Mouse (Mus musculus) limb, embryonic 15.5 days (tissue): ENCODE results near the gene Atp6v0e. TPM values are rescaled to one million over a fixed set of nuclear protein-coding genes. Genes with fewer than 3 reads are reported as not detected.

Experiments
- ATAC-seq: fragments of 200-750 bp; cut with Nextera tagmentation; 2 replicates; pipeline ENCODE4 v1.8.0; 2017; ENCODE audit warnings: low read depth, moderate TSS enrichment; ENCODE audit not compliant: insufficient number of reproducible peaks, low FRiP score, low TSS enrichment
- H3K27ac ChIP-seq: fragments of 300-500 bp; sonication (generic); 2 replicates; pipeline ENCODE4 v1.5.1; 2015; ENCODE audit warnings: moderate library complexity, mild to moderate bottlenecking, inconsistent platforms
- H3K27me3 ChIP-seq: fragments of 300-500 bp; sonication (generic); 2 replicates; pipeline ENCODE4 v1.6.1; 2015; ENCODE audit warnings: inconsistent platforms
- H3K36me3 ChIP-seq: fragments of 300-500 bp; sonication (generic); 2 replicates; pipeline ENCODE4 v1.6.1; 2015; ENCODE audit warnings: inconsistent platforms
- H3K4me1 ChIP-seq: fragments of 300-500 bp; sonication (generic); 2 replicates; pipeline ENCODE4 v1.6.1; 2015; ENCODE audit warnings: inconsistent platforms
- H3K4me2 ChIP-seq: fragments of 300-500 bp; sonication (generic); 2 replicates; pipeline ENCODE4 v1.6.1; 2015; ENCODE audit warnings: mild to moderate bottlenecking, inconsistent platforms
- H3K4me3 ChIP-seq: fragments of 300-500 bp; sonication (generic); 2 replicates; pipeline ENCODE4 v1.5.1; 2015; ENCODE audit warnings: mild to moderate bottlenecking, inconsistent platforms
- H3K9ac ChIP-seq: fragments of 300-500 bp; sonication (generic); 2 replicates; pipeline ENCODE4 v1.6.1; 2015; ENCODE audit warnings: inconsistent platforms
- H3K9me3 ChIP-seq: fragments of 300-500 bp; sonication (generic); 2 replicates; pipeline ENCODE4 v1.6.1; 2016; ENCODE audit warnings: inconsistent platforms
- WGBS: fragments of 180-500 bp; shearing (Covaris S2); methylation state at CpG from one replicate; pipeline ENCODE4 v1.1.7; 2015; 5-methylcytosine and 5-hydroxymethylcytosine counted together
- polyA plus RNA-seq: library from polyadenylated mRNA; unstranded; fragments of >200 nt; fragmentation: Nextera tagmentation; extraction: Ambion mirVana; gene quantifications from 2 replicates; pipeline ENCODE4 v1.2.1, GENCODE M21; 2015

Gene Atp6v0e
- polyA plus RNA-seq, 1 experiment from 2014 or later, result 248 TPM

DNA sequence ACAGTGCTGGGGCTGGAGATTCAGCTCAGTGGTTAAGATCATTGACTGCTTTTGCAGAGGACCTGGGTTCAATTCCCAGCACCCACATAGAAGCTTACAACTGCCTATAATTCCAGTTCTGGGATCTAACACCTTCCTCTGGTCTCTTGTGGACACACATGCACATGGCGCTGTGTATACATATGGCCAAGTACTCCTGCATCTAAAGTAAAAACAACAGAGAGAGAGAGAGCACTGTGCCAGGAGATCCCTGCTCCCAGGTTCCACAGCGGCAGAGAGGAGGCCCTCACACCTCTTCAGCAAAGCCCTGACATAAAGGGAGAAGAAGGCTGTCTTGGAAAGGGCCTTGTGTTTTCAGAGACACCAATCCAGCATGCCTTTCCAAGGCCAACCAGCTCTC is 19.0 kb upstream of the Atp6v0e start:
- 100% methylated on average over 2 of the region's 2 CpGs for WGBS
- Histone ChIP-seq H3K4me3 (no peak overlapping the region), H3K9me3 (no peaks in the 10 kb centered on the region), H3K4me1 (peaks cover 4% of the 10 kb centered on the region; the same call in 1 of the 2 replicates), H3K27ac (no peak overlapping the region), H3K4me2 (no peak overlapping the region), H3K9ac (no peak overlapping the region), H3K27me3 (no peaks in the 10 kb centered on the region), H3K36me3 (peaks cover 85% of the 10 kb centered on the region)
- ATAC-seq, result no peak

DNA sequence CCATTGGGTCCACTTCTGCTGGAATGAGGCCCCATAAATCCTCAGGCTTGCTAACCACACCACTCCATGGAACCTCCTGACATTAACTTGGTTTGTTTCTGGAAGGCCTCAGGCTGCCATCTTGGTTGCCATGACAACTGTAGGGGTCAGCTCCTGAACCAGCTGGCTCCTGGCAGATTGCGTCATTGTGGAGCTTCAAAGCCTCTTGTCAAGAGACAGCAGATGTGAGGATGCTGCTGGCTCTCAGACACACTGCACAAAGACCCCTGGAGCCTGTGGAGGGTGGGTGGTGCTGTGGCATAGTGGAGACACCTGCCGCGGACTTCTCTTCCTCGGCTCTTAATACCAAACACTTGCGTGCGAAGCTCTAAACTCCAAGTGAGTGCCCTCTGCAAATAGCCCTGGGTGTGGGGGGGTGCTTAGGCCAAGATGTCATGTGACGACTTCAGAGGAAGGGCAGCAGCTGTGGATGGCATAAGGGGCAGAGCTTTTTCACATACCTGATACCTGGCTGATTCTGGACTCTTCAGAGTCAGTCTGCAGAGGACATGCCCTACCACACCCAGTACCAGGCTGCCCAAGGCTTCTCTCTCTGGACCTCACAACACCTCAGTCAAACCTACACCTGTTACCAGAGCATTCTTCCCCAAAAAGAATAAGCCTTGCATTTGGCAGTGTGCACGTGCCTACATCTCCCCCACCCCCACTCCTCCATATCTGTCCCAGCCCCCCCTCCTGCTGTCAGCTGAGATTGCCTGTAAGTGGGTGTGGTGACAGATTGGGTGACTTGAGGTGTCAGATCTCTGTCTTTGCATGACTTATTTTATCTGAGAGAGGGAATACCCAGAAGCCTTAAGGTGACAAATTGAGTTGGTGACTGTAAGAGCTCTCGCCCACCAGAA is 18.3 kb upstream of the Atp6v0e start:
- H3K27ac ChIP-seq, result no peak overlapping the region
- peak; percentile 40 for ATAC-seq

DNA sequence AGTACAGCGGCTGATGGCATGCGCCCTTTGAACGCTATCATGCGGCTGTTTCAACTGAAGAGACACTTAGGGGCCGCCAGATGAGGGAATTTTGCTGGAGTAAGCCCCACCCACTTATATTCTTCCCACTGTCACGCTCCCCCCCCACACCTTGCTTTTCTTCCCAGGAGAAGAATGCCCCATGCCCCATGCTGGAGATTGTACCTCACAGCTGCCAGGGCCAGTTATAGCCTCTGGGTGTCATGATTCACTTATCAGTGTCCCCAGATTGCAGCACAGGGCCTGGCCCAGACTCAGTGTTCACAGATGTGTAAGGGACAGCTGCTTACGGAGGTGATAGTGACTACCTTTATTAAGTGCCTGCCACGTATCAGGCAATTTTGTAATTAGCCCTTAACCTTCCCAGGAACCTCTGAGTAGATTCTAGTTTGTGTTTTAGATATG is 17.6 kb upstream of the Atp6v0e start:
- no peak for ATAC-seq
- Histone ChIP-seq H3K4me3 (no peak overlapping the region), H3K9ac (no peak overlapping the region), H3K36me3 (peaks cover 83% of the 10 kb centered on the region), H3K9me3 (no peaks in the 10 kb centered on the region), H3K27ac (no peak overlapping the region), H3K4me2 (no peak overlapping the region), H3K27me3 (no peaks in the 10 kb centered on the region), H3K4me1 (peaks cover 8% of the 10 kb centered on the region; the same call in 1 of the 2 replicates)
- 91% methylated on average over 8 of the region's 8 CpGs for WGBS

More for the DNA sequence above, 18.3 kb upstream of the Atp6v0e start:
- peaks cover 86% of the 10 kb centered on the region for H3K36me3 ChIP-seq
- no peaks in the 10 kb centered on the region for H3K27me3 ChIP-seq
- WGBS, result 91% methylated on average over 9 of the region's 9 CpGs
- H3K4me3 ChIP-seq, result no peak overlapping the region
- H3K9me3 ChIP-seq, result no peaks in the 10 kb centered on the region
- peaks cover 4% of the 10 kb centered on the region; the same call in 1 of the 2 replicates for H3K4me1 ChIP-seq
- no peak overlapping the region for H3K4me2 ChIP-seq
- no peak overlapping the region for H3K9ac ChIP-seq

DNA sequence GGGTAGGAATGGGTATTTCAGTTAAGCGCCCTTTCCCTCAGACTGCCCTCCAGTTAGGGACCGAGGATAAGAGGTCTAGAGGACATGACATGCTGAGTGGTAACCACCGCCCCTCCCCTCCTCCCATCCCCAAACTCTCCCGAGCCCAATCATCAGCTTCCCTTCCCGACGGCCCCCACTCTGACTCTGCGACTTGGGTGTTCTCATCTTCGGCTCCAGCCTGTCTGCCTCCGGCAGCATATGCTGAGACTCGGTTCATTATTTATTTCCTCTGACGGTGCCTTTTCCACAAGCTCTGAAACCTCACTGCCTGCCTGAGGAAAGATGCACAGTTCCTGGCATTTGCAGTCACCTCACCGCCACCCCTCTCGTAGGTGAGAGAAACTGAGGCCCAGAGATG is 15.7 kb upstream of the Atp6v0e start:
- no peak for ATAC-seq
- Histone ChIP-seq H3K9ac (no peak overlapping the region), H3K9me3 (no peaks in the 10 kb centered on the region), H3K27me3 (no peaks in the 10 kb centered on the region), H3K4me1 (peaks cover 8% of the 10 kb centered on the region; the same call in 1 of the 2 replicates), H3K4me2 (no peak overlapping the region), H3K27ac (peak overlapping the region; percentile 57), H3K4me3 (no peak overlapping the region), H3K36me3 (peaks cover 64% of the 10 kb centered on the region)
- 45% methylated on average over 13 of the region's 13 CpGs for WGBS

DNA sequence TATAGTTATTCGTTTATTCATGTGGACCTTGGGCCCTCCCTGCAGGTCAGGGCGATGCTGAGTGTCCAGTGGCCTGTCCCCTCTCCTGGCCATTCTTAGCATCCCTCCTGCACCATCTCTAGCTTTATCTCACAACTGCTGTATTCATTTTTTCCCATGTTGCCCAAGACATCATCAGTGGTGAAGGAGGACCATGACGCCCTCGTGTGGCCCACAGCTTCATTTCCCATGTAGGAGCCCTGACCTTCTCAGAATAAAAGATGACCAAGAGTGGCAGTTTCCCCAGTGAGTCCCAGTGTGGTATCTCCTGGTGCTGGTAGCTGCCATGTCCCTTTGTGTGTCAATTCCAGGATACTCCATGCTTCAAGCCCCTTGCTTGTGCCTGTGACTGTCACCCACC is 13.5 kb upstream of the Atp6v0e start:
- H3K4me1 ChIP-seq, result peaks cover 8% of the 10 kb centered on the region; the same call in 1 of the 2 replicates
- 89% methylated on average over 4 of the region's 4 CpGs for WGBS
- H3K9me3 ChIP-seq, result no peaks in the 10 kb centered on the region
- H3K36me3 ChIP-seq, result peaks cover 60% of the 10 kb centered on the region
- H3K27me3 ChIP-seq, result no peaks in the 10 kb centered on the region
- no peak for ATAC-seq
- H3K4me2 ChIP-seq, result no peak overlapping the region
- H3K4me3 ChIP-seq, result no peak overlapping the region
- no peak overlapping the region for H3K27ac ChIP-seq
- no peak overlapping the region for H3K9ac ChIP-seq

DNA sequence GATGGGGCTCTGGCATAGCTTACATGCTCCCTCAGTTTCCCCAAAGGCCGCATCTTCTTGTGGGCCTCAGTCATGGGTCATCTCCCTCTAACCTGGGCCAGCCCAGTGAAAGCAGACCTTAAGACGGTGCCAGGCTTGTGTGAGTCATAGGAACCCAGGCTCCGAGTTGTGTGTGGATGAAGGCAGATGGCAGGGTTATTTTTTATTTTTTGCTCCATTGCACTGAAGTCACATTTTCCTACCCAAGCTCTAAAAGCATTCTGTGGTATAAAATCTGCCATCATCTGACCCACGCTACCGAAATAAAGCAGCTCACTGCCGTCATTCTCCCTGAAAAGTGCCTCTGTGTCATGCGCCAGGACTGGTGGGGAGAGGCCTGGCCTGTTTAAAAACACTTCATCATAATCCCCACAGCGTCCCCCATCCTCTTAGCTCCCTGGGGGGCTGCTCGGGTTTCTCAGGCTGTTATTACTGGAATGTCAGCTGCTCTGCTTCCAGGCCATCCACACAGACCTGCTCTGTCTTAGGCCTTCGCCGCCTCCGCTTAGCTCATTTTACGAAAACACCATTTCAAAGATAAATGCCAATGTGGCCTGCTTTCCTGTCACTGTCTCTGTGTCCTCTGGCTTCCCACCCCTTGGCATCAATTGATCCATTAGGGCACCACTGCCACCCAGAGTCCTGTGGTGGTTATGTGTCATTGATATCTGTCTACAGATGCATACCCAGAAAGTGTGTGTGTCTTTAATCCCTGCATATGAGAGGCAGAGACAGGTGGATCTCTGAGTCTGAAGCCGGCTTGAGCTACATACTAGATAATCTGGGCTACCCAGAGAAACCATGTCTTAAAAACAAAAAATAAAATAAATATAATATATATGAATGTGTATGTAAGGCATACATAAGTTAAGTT is 12.3 kb upstream of the Atp6v0e start:
- Histone ChIP-seq H3K36me3 (peaks cover 60% of the 10 kb centered on the region), H3K27ac (peak overlapping the region; percentile 80), H3K4me2 (no peak overlapping the region), H3K9me3 (no peaks in the 10 kb centered on the region), H3K27me3 (no peaks in the 10 kb centered on the region), H3K4me1 (peaks cover 8% of the 10 kb centered on the region; the same call in 1 of the 2 replicates), H3K9ac (no peak overlapping the region), H3K4me3 (no peak overlapping the region)
- 57% methylated on average over 14 of the region's 14 CpGs for WGBS
- ATAC-seq, result peak; percentile 80

DNA sequence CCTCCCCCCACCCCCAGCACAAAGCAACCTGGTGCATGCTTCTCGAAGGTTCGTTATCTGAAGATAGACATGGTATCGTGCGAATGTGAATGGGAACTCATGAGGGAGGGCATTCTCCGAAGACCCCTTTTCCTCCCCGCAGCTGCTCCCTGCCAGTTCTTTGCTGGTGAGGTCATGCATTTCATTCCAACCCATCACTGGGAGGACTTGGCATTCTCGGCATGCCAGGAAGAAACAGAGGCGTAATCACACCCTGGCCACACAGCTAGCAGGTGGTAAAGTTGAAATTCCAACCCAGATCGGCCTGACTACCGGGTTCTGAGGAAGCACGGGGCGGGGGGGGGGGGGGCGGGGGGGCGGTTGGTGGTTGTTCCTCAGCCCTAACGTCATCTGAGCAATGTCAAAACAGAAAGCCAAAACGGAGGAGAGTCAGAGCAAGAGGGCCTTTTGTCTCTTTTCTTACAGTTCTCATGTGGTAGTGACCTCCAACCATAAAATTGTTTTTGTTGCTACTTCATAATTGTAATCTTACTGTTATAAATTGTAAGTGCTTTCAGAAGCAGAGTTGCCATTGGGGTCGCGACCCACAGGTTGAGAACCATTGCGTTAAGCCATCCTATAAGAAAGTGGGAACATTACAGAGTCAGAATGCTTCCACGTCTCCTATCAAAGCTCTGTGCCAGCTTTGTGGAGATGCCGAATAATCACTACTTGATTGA is 4.0 kb upstream of the Atp6v0e start:
- Histone ChIP-seq H3K4me1 (peaks cover 7% of the 10 kb centered on the region), H3K27ac (no peak overlapping the region), H3K4me2 (no peak overlapping the region), H3K9me3 (no peaks in the 10 kb centered on the region), H3K9ac (no peak overlapping the region), H3K4me3 (no peak overlapping the region), H3K27me3 (no peaks in the 10 kb centered on the region), H3K36me3 (peaks cover 34% of the 10 kb centered on the region)
- 47% methylated on average over 17 of the region's 21 CpGs for WGBS
- no peak for ATAC-seq

DNA sequence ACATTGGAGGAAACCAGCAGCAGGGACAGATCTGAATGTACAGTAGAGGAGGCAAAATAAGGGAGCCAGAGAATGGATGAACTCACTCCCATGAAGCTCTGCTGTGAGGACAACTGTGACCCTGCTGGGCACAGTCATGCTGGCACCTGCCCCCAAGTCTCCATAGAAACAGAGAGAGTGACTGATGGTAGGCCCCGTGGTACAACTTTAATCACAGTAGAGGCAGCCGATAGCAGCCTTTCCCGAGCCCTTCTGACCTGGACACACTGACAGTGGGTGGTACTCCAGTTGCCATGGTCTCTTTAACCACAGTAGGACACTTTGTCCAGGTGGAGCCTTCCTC is 3.5 kb upstream of the Atp6v0e start:
- no peaks in the 10 kb centered on the region for H3K9me3 ChIP-seq
- no peak overlapping the region for H3K4me3 ChIP-seq
- peaks cover 28% of the 10 kb centered on the region for H3K36me3 ChIP-seq
- ATAC-seq, result no peak
- no peak overlapping the region for H3K9ac ChIP-seq
- 66% methylated on average over 3 of the region's 3 CpGs for WGBS
- 0 out of 2 replicates have a peak overlapping the region, but pooled peaks have one; percentile 17 for H3K27ac ChIP-seq
- H3K4me2 ChIP-seq, result no peak overlapping the region
- peaks cover 7% of the 10 kb centered on the region for H3K4me1 ChIP-seq
- H3K27me3 ChIP-seq, result no peaks in the 10 kb centered on the region; the same call in 1 of the 2 replicates

DNA sequence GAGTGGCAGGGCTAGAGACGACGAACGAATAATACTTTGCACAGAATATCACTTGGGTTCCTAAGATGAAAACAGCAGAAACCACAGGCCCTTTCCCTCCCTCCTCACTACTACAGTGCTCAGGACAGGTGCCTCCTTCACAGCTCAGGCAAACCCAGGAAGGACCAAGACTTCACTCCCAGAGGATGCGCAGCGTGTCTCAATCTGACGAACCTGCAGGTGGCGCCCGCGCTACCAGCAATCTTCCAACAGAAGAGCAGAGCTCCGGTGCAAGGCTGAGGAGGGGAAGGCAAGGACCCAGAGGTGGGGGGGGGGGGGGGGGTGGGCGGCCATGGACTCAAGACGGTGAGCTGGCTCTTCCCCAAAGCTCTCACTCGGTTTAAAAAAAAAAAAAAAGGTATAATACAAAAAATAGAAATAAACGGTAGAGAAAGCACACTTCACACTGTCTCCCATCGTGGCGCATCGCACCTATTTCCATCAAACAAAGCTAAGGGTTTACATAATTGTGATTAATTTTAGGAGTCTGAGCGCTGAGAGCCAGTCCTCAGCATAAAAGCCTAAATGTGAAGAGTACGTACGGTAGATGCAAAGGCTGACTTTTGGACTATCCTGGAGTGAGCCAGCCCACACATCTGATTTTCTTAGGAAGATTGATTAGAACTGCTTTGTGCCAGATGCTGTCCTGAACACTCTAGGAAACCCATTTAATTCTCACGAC is 2.7 kb upstream of the Atp6v0e start:
- 26% methylated on average over 20 of the region's 21 CpGs for WGBS
- H3K27ac ChIP-seq, result no peak overlapping the region
- H3K9ac ChIP-seq, result no peak overlapping the region
- no peak for ATAC-seq
- H3K4me1 ChIP-seq, result peaks cover 7% of the 10 kb centered on the region
- H3K9me3 ChIP-seq, result no peaks in the 10 kb centered on the region
- no peak overlapping the region for H3K4me3 ChIP-seq
- H3K36me3 ChIP-seq, result peaks cover 20% of the 10 kb centered on the region
- no peak overlapping the region for H3K4me2 ChIP-seq
- H3K27me3 ChIP-seq, result no peaks in the 10 kb centered on the region; the same call in 1 of the 2 replicates

DNA sequence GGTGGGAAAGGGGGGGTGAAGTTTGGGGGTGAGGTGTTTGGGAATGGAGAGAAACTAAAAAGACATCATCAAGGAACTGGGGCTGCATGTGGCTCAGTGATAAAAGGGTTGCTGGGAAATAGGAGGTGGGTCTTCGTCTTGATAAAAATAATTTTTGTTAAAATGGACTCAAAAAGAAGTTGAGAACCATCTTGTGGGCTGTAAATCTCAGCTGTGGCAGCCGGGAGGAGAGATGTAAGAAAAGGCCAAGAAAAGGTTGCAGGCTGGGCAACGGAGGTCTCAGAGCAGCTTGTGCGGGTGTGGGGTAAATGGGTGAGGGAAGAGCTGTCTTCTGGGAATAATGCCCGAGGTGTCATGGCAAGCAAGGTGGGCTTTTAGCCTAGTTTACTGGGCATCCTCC is 827 bp upstream of the Atp6v0e start:
- Histone ChIP-seq H3K27me3 (no peaks in the 10 kb centered on the region; the same call in 1 of the 2 replicates), H3K4me3 (no peak overlapping the region), H3K27ac (no peak overlapping the region), H3K9me3 (no peaks in the 10 kb centered on the region), H3K4me1 (peaks cover 7% of the 10 kb centered on the region), H3K4me2 (no peak overlapping the region), H3K36me3 (peaks cover 6% of the 10 kb centered on the region; the same call in 1 of the 2 replicates), H3K9ac (no peak overlapping the region)
- ATAC-seq, result no peak
- WGBS, result 78% methylated on average over 5 of the region's 5 CpGs

DNA sequence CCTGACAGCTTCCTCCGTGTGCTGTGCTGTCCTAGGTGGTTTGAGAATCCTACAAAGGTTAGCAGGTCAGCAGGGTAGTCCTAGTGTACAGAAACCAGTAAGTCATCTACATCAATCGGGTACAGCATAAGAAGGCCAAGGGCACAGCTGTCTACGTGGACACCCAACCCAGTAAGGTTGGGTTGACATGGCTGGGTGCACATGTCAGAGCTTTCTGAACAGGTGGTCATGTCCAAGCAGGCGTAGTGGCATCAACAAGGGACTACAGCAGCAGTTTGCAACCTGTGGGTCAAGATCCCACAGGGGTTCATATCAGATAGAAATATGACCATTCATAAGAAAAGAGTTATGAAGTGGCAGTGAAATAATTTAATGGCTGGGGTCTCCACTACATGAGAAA is 2.6 kb downstream of the Atp6v0e start:
- no peaks in the 10 kb centered on the region; the same call in 1 of the 2 replicates for H3K27me3 ChIP-seq
- no peak overlapping the region for H3K9ac ChIP-seq
- no peak overlapping the region for H3K27ac ChIP-seq
- H3K4me3 ChIP-seq, result no peak overlapping the region
- no peak for ATAC-seq
- no peaks in the 10 kb centered on the region for H3K36me3 ChIP-seq
- no peak overlapping the region for H3K4me2 ChIP-seq
- H3K4me1 ChIP-seq, result peaks cover 7% of the 10 kb centered on the region
- WGBS, result 74% methylated on average over 4 of the region's 4 CpGs
- no peaks in the 10 kb centered on the region for H3K9me3 ChIP-seq
